Mouse (Mus musculus): ENCODE results near the gene Grb7.
A peak's percentile ranks its signal among the peaks of the same experiment; 100 is the strongest.

The Grb7 gene

GRCm38 (mm10) chr11:98446213-98446561 lies at the start of gene Grb7:
Grb7 (plus strand) TSS chr11:98446394.
- no peak for DNase-seq (ENCODE audit: low spot score in 2 of 2)

GRCm38 (mm10) chr11:98397946-98398345 lies 48.2 kb upstream of the Grb7 start:
- no peak for DNase-seq (ENCODE audit: low spot score in 2 of 2)

- peak; percentile 78 to 81 for DNase-seq (ENCODE audit: low spot score in 2 of 2)
Measured at GRCm38 (mm10) chr11:98400161-98400726, 46.0 kb upstream of the Grb7 start, which contains the start of gene Pgap3. Pgap3 (minus strand) TSS chr11:98400490.

GRCm38 (mm10) chr11:98400816-98401215 lies 45.4 kb upstream of the Grb7 start:
- DNase-seq (ENCODE audit: low spot score in 2 of 2) = no peak

- no peak for DNase-seq (ENCODE audit: low spot score in 2 of 2)
Measured at GRCm38 (mm10) chr11:98406621-98407020, 39.6 kb upstream of the Grb7 start.

- no peak for DNase-seq (ENCODE audit: low spot score in 2 of 2)
Measured at GRCm38 (mm10) chr11:98408872-98409271, 37.3 kb upstream of the Grb7 start.

- DNase-seq (ENCODE audit: low spot score in 2 of 2) = no peak
Measured at GRCm38 (mm10) chr11:98409341-98409822, 36.8 kb upstream of the Grb7 start.

GRCm38 (mm10) chr11:98412273-98412796 lies 33.9 kb upstream of the Grb7 start, which contains the start of gene Erbb2:
Erbb2 (plus strand) TSS chr11:98412470.
- DNase-seq (ENCODE audit: low spot score in 2 of 2) = no peak

GRCm38 (mm10) chr11:98412797-98413301 lies 33.3 kb upstream of the Grb7 start:
- DNase-seq (ENCODE audit: low spot score in 2 of 2) = no peak

GRCm38 (mm10) chr11:98413731-98414130 lies 32.5 kb upstream of the Grb7 start:
- DNase-seq (ENCODE audit: low spot score in 2 of 2) = no peak

- DNase-seq (ENCODE audit: low spot score in 2 of 2) = no peak
Measured at GRCm38 (mm10) chr11:98414162-98414561, 32.0 kb upstream of the Grb7 start.

- DNase-seq (ENCODE audit: low spot score in 2 of 2) = no peak
Measured at GRCm38 (mm10) chr11:98417074-98417473, 29.1 kb upstream of the Grb7 start.

GRCm38 (mm10) chr11:98418273-98418672 lies 27.9 kb upstream of the Grb7 start:
- no peak for DNase-seq (ENCODE audit: low spot score in 2 of 2)

- no peak for DNase-seq (ENCODE audit: low spot score in 2 of 2)
Measured at GRCm38 (mm10) chr11:98418939-98419547, 27.2 kb upstream of the Grb7 start.

GRCm38 (mm10) chr11:98426592-98426991 lies 19.6 kb upstream of the Grb7 start:
- no peak for DNase-seq (ENCODE audit: low spot score in 2 of 2)

GRCm38 (mm10) chr11:98428436-98428835 lies 17.8 kb upstream of the Grb7 start:
- no peak for DNase-seq (ENCODE audit: low spot score in 2 of 2)

- no peak for DNase-seq (ENCODE audit: low spot score in 2 of 2)
Measured at GRCm38 (mm10) chr11:98431743-98432502, 14.3 kb upstream of the Grb7 start.

- DNase-seq (ENCODE audit: low spot score in 2 of 2) = no peak
Measured at GRCm38 (mm10) chr11:98435723-98436122, 10.5 kb upstream of the Grb7 start.

GRCm38 (mm10) chr11:98437441-98437840 lies 8.8 kb upstream of the Grb7 start:
- no peak for DNase-seq (ENCODE audit: low spot score in 2 of 2)

GRCm38 (mm10) chr11:98438331-98439158 lies 7.6 kb upstream of the Grb7 start, which contains the start of gene Mien1:
Mien1 (minus strand) TSS chr11:98438991.
- peak; percentile 85 to 98 for DNase-seq (ENCODE audit: low spot score in 2 of 2)

- DNase-seq (ENCODE audit: low spot score in 2 of 2) = no peak
Measured at GRCm38 (mm10) chr11:98443688-98444087, 2.5 kb upstream of the Grb7 start.
